Mouse (Mus musculus) liver, embryonic 14.5 days (tissue): Measurements from ENCODE around the gene Cst13. TPM values are rescaled to one million over a fixed set of nuclear protein-coding genes. Genes with fewer than 3 reads are reported as not detected.

Experiments used
- ATAC-seq: fragments of 200-750 bp; cut with Nextera tagmentation; 2 replicates; pipeline ENCODE4 v1.8.0; 2017; ENCODE audit warnings: moderate number of reproducible peaks, mild to moderate bottlenecking, moderate library complexity; ENCODE audit not compliant: insufficient read depth
- DNase-seq, 3 experiments: peaks; one replicate each; pipeline ENCODE4 v3.0.0-alpha.2; 2012 to 2013; ENCODE audit warnings: low read depth in 3 of 3, low spot score in 3 of 3
- H3K27ac ChIP-seq: fragments of 300-500 bp; sonication (generic); 2 replicates; pipeline ENCODE4 v1.5.1; 2014; ENCODE audit warnings: moderate library complexity, mild to moderate bottlenecking, control low read depth, inconsistent platforms
- H3K27me3 ChIP-seq: fragments of 300-500 bp; sonication (generic); 2 replicates; pipeline ENCODE4 v1.6.1; 2014; ENCODE audit warnings: mild to moderate bottlenecking, low read length, moderate library complexity; ENCODE audit not compliant: control insufficient read depth, insufficient read depth
- H3K36me3 ChIP-seq: fragments of 300-500 bp; sonication (generic); replicated peaks from 2 replicates; pipeline ENCODE4 v1.6.1; 2014; ENCODE audit warnings: low read depth; ENCODE audit not compliant: control insufficient read depth, insufficient read depth
- H3K4me1 ChIP-seq, 2 experiments: fragments of 200-500 bp in 1 of 2; fragments of 300-500 bp in 1 of 2; sonication (generic) in 1 of 2; replicated peaks; 2 replicates each; pipeline ENCODE4 v1.6.1; 2012 to 2014; ENCODE audit warnings: antibody characterized with exemption in 1 of 2, inconsistent platforms in 1 of 2, low read length in 1 of 2; ENCODE audit not compliant: control insufficient read depth in 2 of 2, insufficient read depth in 2 of 2
- H3K4me2 ChIP-seq: fragments of 300-500 bp; sonication (generic); 2 replicates; pipeline ENCODE4 v1.6.1; 2014; ENCODE audit warnings: low read depth, mild to moderate bottlenecking, control low read depth, moderate library complexity
- H3K4me3 ChIP-seq, 2 experiments: fragments of 200-500 bp in 1 of 2; fragments of 300-500 bp in 1 of 2; sonication (generic) in 1 of 2; 2 replicates each; pipeline ENCODE4 v1.5.1; 2012 to 2014; ENCODE audit warnings: low read depth in 2 of 2, low read length in 2 of 2, mild to moderate bottlenecking in 2 of 2, control low read depth in 1 of 2, inconsistent platforms in 1 of 2, moderate library complexity in 1 of 2; ENCODE audit not compliant: insufficient read depth in 1 of 2
- H3K9ac ChIP-seq: fragments of 300-500 bp; sonication (generic); replicated peaks from 2 replicates; pipeline ENCODE4 v1.6.1; 2014; ENCODE audit warnings: mild to moderate bottlenecking, control low read depth, moderate library complexity
- H3K9me3 ChIP-seq: fragments of 300-500 bp; sonication (generic); 2 replicates; pipeline ENCODE4 v1.6.1; 2016; ENCODE audit warnings: low read length, mixed read lengths; ENCODE audit not compliant: control insufficient read depth
- CTCF ChIP-seq: IDR thresholded peaks from 2 replicates; pipeline ENCODE4 v1.5.1; 2016; ENCODE audit warnings: antibody characterized with exemption, low read depth, control low read depth
- EP300 ChIP-seq: IDR thresholded peaks from 2 replicates; pipeline ENCODE4 v1.6.1; 2016; ENCODE audit warnings: antibody characterized with exemption, low read depth
- WGBS: fragments of 180-500 bp; shearing (Covaris S2); extraction: QIAGEN DNeasy Blood & Tissue Kit; methylation state at CpG from one replicate; pipeline ENCODE4 v1.1.7; 2014; ENCODE audit not compliant: insufficient replicate concordance; 5-methylcytosine and 5-hydroxymethylcytosine counted together
- polyA plus RNA-seq, 2 experiments: library from polyadenylated mRNA; depleted of rRNA in 1 of 2; stranded (reverse) in 1 of 2; unstranded in 1 of 2; fragments of >200 nt; fragmentation: Nextera tagmentation in 1 of 2; extraction: Ambion mirVana in 1 of 2; gene quantifications; 2 replicates each; pipeline versions ENCODE4 v1.2.1 to v1.2.3; 2012 to 2014

Cst13 gene
- polyA plus RNA-seq, 2 experiments: not detected

DNA sequence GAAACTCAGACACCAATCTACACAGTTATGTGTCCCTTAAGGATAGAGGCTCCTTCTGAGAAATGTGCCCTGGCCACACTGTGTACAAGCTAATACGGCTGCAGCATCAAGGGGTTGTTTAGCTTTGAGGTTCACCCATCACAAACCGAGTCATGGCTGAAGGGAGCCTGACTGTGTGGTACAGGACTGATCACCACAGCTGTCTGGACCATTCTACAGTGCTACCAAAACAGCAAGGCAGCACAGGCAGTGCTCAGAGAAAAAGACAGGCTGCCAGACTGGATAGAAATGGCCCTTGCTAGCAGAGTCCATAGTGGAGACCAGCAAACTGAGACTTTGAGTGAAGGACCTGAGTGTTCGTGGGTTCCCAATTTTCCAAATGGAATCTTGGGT lies 54.3 kb downstream of the Cst13 start:
- H3K9me3 ChIP-seq: no peaks in the 10 kb centered on the region
- ATAC-seq: no peak
- H3K27ac ChIP-seq: no peak overlapping the region

DNA sequence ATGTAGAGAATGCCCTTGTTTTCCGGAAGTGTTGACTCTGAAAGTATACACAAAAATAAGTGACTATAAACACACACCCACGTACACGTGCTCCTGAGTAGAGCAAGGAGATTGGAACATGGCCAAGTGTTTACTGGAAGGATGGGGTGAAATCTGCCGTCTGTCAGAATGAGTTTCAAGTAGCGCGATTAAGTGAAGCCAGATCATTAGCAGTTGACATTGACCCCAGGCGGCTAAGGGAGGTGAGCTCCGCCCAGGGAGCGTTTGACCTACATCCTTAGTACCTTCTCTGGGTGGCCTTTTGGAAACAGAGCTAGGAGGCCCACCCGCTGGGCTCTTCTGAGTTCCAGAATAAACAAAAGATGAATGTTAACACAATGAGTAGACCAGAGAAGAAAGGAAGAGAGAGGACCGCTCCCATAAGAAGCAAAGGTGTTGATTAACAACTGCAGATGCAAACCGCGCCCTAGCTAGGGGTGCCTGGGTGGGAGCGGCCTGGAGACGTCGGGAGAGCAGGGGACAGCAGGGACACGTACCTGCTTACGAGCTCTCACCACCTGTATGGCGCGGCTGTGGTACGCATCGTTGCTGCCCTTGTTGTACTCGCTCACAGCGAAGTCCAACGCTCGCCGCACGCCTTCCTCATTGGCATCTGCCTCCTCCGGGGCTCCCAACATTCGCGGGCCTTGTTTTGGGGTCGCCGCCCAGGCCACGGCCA lies 54.9 kb downstream of the Cst13 start:
- Histone ChIP-seq H3K9me3 (no peaks in the 10 kb centered on the region), H3K4me1 (peaks cover 6 to 19% of the 10 kb centered on the region in 2 experiments; a peak in 3 of 4 replicates), H3K27ac (no peak overlapping the region), H3K27me3 (no peaks in the 10 kb centered on the region; the same call in 1 of the 2 replicates), H3K36me3 (no peaks in the 10 kb centered on the region), H3K9ac (peak overlapping the region; percentile 60), H3K4me2 (peak overlapping the region; percentile 65), H3K4me3 (peak overlapping the region; percentile 61 to 67)
- peak in 1 of 3 experiments; percentile 9 for DNase-seq
- WGBS: under 1% methylated on average over 34 of the region's 34 CpGs
- peak; percentile 78 for ATAC-seq
- TF ChIP-seq EP300 (no peak), CTCF (no peak)

More for the DNA sequence above, 54.3 kb downstream of the Cst13 start:
- 22% methylated on average over 3 of the region's 3 CpGs for WGBS
- H3K4me2 ChIP-seq: peak overlapping the region; percentile 65
- no peak for DNase-seq
- peak overlapping the region; percentile 60 for H3K9ac ChIP-seq
- no peak for TF ChIP-seq EP300
- TF ChIP-seq CTCF: no peak
- H3K36me3 ChIP-seq: no peaks in the 10 kb centered on the region
- peak overlapping the region; percentile 61 to 67 for H3K4me3 ChIP-seq
- H3K27me3 ChIP-seq: no peaks in the 10 kb centered on the region
- peaks cover 6 to 17% of the 10 kb centered on the region in 2 experiments; a peak in 3 of 4 replicates for H3K4me1 ChIP-seq

DNA sequence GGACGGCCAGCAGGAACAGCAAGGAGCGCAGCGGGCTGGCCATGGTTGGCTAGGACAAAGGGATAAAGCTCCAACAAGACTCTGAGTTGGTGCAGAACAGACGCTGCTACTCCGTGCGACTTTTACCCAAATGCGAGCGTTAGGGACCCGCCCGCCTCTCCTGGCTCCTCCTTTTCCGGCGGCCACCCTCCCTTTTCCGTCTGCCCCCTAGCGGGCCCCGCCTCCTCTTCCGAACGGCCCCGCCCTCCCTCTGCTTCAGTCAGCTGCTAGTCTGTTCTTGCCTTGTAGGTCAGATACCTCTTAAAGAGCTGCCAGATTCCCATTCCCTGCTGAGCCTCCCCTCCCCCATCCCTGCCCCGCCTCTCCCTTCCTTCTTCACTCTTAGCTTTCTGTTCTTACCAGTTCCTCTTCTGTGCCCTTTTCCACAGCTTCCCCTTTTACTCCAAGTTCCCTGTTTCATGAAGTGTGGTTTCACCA lies 55.5 kb downstream of the Cst13 start, which contains the start of gene Cst3:
Gene Cst3, minus strand, starts transcription at position 358 of the 477 bp plus-strand sequence.
- TF ChIP-seq EP300 (no peak), CTCF (peak; percentile 57)
- under 1% methylated on average over 18 of the region's 19 CpGs for WGBS
- H3K36me3 ChIP-seq: no peaks in the 10 kb centered on the region
- no peaks in the 10 kb centered on the region for H3K9me3 ChIP-seq
- no peaks in the 10 kb centered on the region; the same call in 1 of the 2 replicates for H3K27me3 ChIP-seq
- peak; percentile 91 for ATAC-seq
- H3K4me3 ChIP-seq: peak within 1 kb of the TSS; percentile 61 to 67
- DNase-seq: peak; percentile 58 to 67 (median 63)
- peak within 1 kb of the TSS; percentile 65 for H3K4me2 ChIP-seq
- H3K4me1 ChIP-seq: peaks cover 6 to 19% of the 10 kb centered on the region in 2 experiments; a peak in 3 of 4 replicates
- no peak within 1 kb of the TSS for H3K27ac ChIP-seq
- peak within 1 kb of the TSS; percentile 60 for H3K9ac ChIP-seq

DNA sequence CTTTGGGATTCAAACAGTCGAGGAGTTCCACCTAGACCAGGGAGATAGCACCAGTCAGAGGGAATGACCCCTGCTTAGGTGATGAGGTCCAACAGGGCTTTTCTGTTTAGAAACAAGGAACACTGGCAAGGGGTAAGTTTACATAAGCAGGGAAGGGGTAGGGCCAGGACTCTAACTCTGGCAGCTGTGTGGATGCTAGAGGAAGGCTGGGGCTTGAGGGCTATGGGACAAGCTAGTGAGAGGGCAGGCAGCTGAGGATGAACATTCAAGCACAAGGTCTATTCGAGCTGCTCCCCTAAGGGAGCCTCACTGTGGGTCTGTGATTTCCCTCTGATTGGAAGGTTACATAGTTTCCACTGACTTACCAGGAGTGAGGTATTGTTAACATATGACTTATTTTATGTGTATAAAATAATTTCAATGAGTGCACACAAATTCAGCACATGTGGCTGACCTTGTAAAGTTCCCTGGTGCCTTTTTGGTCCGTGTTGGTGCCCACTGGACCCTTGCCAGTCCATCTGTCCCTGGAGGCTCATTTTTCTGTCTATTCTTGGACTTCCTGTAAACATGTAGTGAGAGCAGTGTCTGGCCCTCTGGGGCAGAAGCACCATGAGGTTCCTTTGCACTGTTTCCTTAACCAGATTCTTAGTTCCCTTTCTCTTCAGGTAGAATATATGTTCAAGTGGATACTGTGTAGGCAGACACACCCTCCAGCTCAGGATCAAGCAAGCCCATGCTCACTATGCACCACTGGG lies 57.3 kb downstream of the Cst13 start:
- Histone ChIP-seq H3K27ac (no peak overlapping the region), H3K4me1 (peaks cover 6 to 19% of the 10 kb centered on the region in 2 experiments; a peak in 3 of 4 replicates), H3K4me2 (no peak overlapping the region), H3K36me3 (no peaks in the 10 kb centered on the region), H3K9me3 (no peaks in the 10 kb centered on the region), H3K27me3 (no peaks in the 10 kb centered on the region; the same call in 1 of the 2 replicates), H3K9ac (no peak overlapping the region), H3K4me3 (no peak overlapping the region)
- ATAC-seq (no peak), DNase-seq (no peak)
- no peak for TF ChIP-seq EP300
- TF ChIP-seq CTCF: no peak
- WGBS: 19% methylated on average over 3 of the region's 3 CpGs
